Mouse (Mus musculus): ENCODE measurements around the gene Gm49358. TPM values are rescaled to one million over a fixed set of nuclear protein-coding genes. Genes with fewer than 3 reads are reported as not detected.
A peak's percentile ranks its signal among the peaks of the same experiment; 100 is the strongest.

Gm49358 gene
- 3.0 TPM in 1 of 2 replicates, not detected in the other for polyA plus RNA-seq (2012; ENCODE audit: insufficient read depth, insufficient read length, missing spikeins)

- Histone ChIP-seq H3K4me1 (ENCODE audit: control insufficient read depth, insufficient read depth, low read length) (peaks cover 4% of the 10 kb centered on the region), H3K27ac (ENCODE audit: insufficient read depth, low read depth, low read length) (no peak within 1 kb of the TSS), H3K4me3 (ENCODE audit: insufficient read depth, low read length) (no peak within 1 kb of the TSS)
- no peak for TF ChIP-seq CTCF (IDR thresholded peaks at IDR 0.05; ENCODE audit: low read depth, low read length)
- no peak for TF ChIP-seq POLR2A (IDR thresholded peaks at IDR 0.05; ENCODE audit: borderline replicate concordance, low read depth, low read length)
Measured at GRCm38 (mm10) chr10:86763672-86764071, at the start of gene Gm49358. TSS of gene Gm49358 (plus strand) at chr10:86763972.

- H3K4me1 ChIP-seq (ENCODE audit: control insufficient read depth, insufficient read depth, low read length): peaks cover 13% of the 10 kb centered on the region
- TF ChIP-seq CTCF (IDR thresholded peaks at IDR 0.05; ENCODE audit: low read depth, low read length) (no peak), POLR2A (IDR thresholded peaks at IDR 0.05; ENCODE audit: borderline replicate concordance, low read depth, low read length) (0 out of 2 replicates have a peak, but pooled peaks have one; percentile 4)
- H3K27ac ChIP-seq (ENCODE audit: insufficient read depth, low read depth, low read length): peak overlapping the region; percentile 80
- peak overlapping the region; percentile 64 for H3K4me3 ChIP-seq (ENCODE audit: insufficient read depth, low read length)
Measured at GRCm38 (mm10) chr10:86727548-86727980, 36.2 kb upstream of the Gm49358 start.

- Histone ChIP-seq H3K4me1 (ENCODE audit: control insufficient read depth, insufficient read depth, low read length) (peaks cover 13% of the 10 kb centered on the region), H3K27ac (ENCODE audit: insufficient read depth, low read depth, low read length) (peak overlapping the region; percentile 80), H3K4me3 (ENCODE audit: insufficient read depth, low read length) (peak overlapping the region; percentile 27)
- TF ChIP-seq POLR2A (IDR thresholded peaks at IDR 0.05; ENCODE audit: borderline replicate concordance, low read depth, low read length): no peak
- TF ChIP-seq CTCF (IDR thresholded peaks at IDR 0.05; ENCODE audit: low read depth, low read length): no peak
Measured at GRCm38 (mm10) chr10:86728176-86728575, 35.6 kb upstream of the Gm49358 start.

- H3K4me1 ChIP-seq (ENCODE audit: control insufficient read depth, insufficient read depth, low read length): peaks cover 21% of the 10 kb centered on the region
- peak overlapping the region; percentile 48 for H3K4me3 ChIP-seq (ENCODE audit: insufficient read depth, low read length)
- TF ChIP-seq CTCF (IDR thresholded peaks at IDR 0.05; ENCODE audit: low read depth, low read length) (peak; percentile 71), POLR2A (IDR thresholded peaks at IDR 0.05; ENCODE audit: borderline replicate concordance, low read depth, low read length) (no peak)
- H3K27ac ChIP-seq (ENCODE audit: insufficient read depth, low read depth, low read length): no peak overlapping the region
Measured at GRCm38 (mm10) chr10:86730823-86731499, 32.8 kb upstream of the Gm49358 start.

GRCm38 (mm10) chr10:86731500-86731863, 32.3 kb upstream of the Gm49358 start:
- H3K4me1 ChIP-seq (ENCODE audit: control insufficient read depth, insufficient read depth, low read length): peaks cover 21% of the 10 kb centered on the region
- TF ChIP-seq CTCF (IDR thresholded peaks at IDR 0.05; ENCODE audit: low read depth, low read length): no peak; the same call in 1 of the 2 replicates
- no peak for TF ChIP-seq POLR2A (IDR thresholded peaks at IDR 0.05; ENCODE audit: borderline replicate concordance, low read depth, low read length)
- H3K4me3 ChIP-seq (ENCODE audit: insufficient read depth, low read length): no peak overlapping the region
- no peak overlapping the region for H3K27ac ChIP-seq (ENCODE audit: insufficient read depth, low read depth, low read length)

GRCm38 (mm10) chr10:86735036-86735435, 28.7 kb upstream of the Gm49358 start:
- no peak overlapping the region for H3K27ac ChIP-seq (ENCODE audit: insufficient read depth, low read depth, low read length)
- H3K4me1 ChIP-seq (ENCODE audit: control insufficient read depth, insufficient read depth, low read length): peaks cover 8% of the 10 kb centered on the region
- no peak for TF ChIP-seq CTCF (IDR thresholded peaks at IDR 0.05; ENCODE audit: low read depth, low read length)
- TF ChIP-seq POLR2A (IDR thresholded peaks at IDR 0.05; ENCODE audit: borderline replicate concordance, low read depth, low read length): no peak
- no peak overlapping the region for H3K4me3 ChIP-seq (ENCODE audit: insufficient read depth, low read length)

- TF ChIP-seq CTCF (IDR thresholded peaks at IDR 0.05; ENCODE audit: low read depth, low read length) (no peak), POLR2A (IDR thresholded peaks at IDR 0.05; ENCODE audit: borderline replicate concordance, low read depth, low read length) (no peak)
- Histone ChIP-seq H3K4me1 (ENCODE audit: control insufficient read depth, insufficient read depth, low read length) (peaks cover 16% of the 10 kb centered on the region), H3K27ac (ENCODE audit: insufficient read depth, low read depth, low read length) (no peak overlapping the region), H3K4me3 (ENCODE audit: insufficient read depth, low read length) (no peak overlapping the region)
Measured at GRCm38 (mm10) chr10:86742918-86743317, 20.9 kb upstream of the Gm49358 start.

GRCm38 (mm10) chr10:86744306-86744705, 19.5 kb upstream of the Gm49358 start:
- no peak overlapping the region for H3K27ac ChIP-seq (ENCODE audit: insufficient read depth, low read depth, low read length)
- TF ChIP-seq CTCF (IDR thresholded peaks at IDR 0.05; ENCODE audit: low read depth, low read length) (no peak), POLR2A (IDR thresholded peaks at IDR 0.05; ENCODE audit: borderline replicate concordance, low read depth, low read length) (no peak)
- H3K4me1 ChIP-seq (ENCODE audit: control insufficient read depth, insufficient read depth, low read length): peaks cover 16% of the 10 kb centered on the region
- H3K4me3 ChIP-seq (ENCODE audit: insufficient read depth, low read length): no peak overlapping the region

- H3K27ac ChIP-seq (ENCODE audit: insufficient read depth, low read depth, low read length): no peak overlapping the region
- H3K4me3 ChIP-seq (ENCODE audit: insufficient read depth, low read length): no peak overlapping the region
- peaks cover under 1% of the 10 kb centered on the region; the same call in 1 of the 2 replicates for H3K4me1 ChIP-seq (ENCODE audit: control insufficient read depth, insufficient read depth, low read length)
- no peak for TF ChIP-seq CTCF (IDR thresholded peaks at IDR 0.05; ENCODE audit: low read depth, low read length)
- no peak for TF ChIP-seq POLR2A (IDR thresholded peaks at IDR 0.05; ENCODE audit: borderline replicate concordance, low read depth, low read length)
Measured at GRCm38 (mm10) chr10:86755816-86756502, 7.8 kb upstream of the Gm49358 start.

GRCm38 (mm10) chr10:86757724-86758123, 6.0 kb upstream of the Gm49358 start:
- no peak overlapping the region for H3K27ac ChIP-seq (ENCODE audit: insufficient read depth, low read depth, low read length)
- no peak for TF ChIP-seq CTCF (IDR thresholded peaks at IDR 0.05; ENCODE audit: low read depth, low read length)
- no peak for TF ChIP-seq POLR2A (IDR thresholded peaks at IDR 0.05; ENCODE audit: borderline replicate concordance, low read depth, low read length)
- H3K4me1 ChIP-seq (ENCODE audit: control insufficient read depth, insufficient read depth, low read length): peaks cover 4% of the 10 kb centered on the region
- no peak overlapping the region for H3K4me3 ChIP-seq (ENCODE audit: insufficient read depth, low read length)
